Mouse (Mus musculus): ENCODE measurements around the gene Igsf21. TPM values are rescaled to one million over a fixed set of nuclear protein-coding genes. Genes with fewer than 3 reads are reported as not detected.

The Igsf21 gene
- polyA plus RNA-seq, 1 experiment from 2014 or later, result 12.7 TPM

GRCm38 (mm10) chr4:140084521-140085011, 162.0 kb downstream of the Igsf21 start:
- 73% methylated on average over 11 of the region's 11 CpGs for WGBS
- no peak overlapping the region for H3K4me2 ChIP-seq (ENCODE audit: low read depth, low read length, severe bottlenecking)
- H3K36me3 ChIP-seq (ENCODE audit: control insufficient read depth, insufficient read depth, low read length), result no peaks in the 10 kb centered on the region
- no peak overlapping the region for H3K27ac ChIP-seq (ENCODE audit: low read depth, low read length)
- no peaks in the 10 kb centered on the region for H3K9me3 ChIP-seq (ENCODE audit: control insufficient read depth, low read length)
- ATAC-seq (replicated peaks; ENCODE audit: low FRiP score) (no peak), DNase-seq (ENCODE audit: low spot score) (no peak)
- H3K27me3 ChIP-seq (ENCODE audit: control insufficient read depth, insufficient read depth, low read length), result no peaks in the 10 kb centered on the region
- no peaks in the 10 kb centered on the region for H3K4me1 ChIP-seq (replicated peaks; ENCODE audit: control insufficient read depth, insufficient read depth, low read length)
- no peak overlapping the region for H3K9ac ChIP-seq (ENCODE audit: low read length)
- no peak overlapping the region for H3K4me3 ChIP-seq (ENCODE audit: low read depth, low read length)

GRCm38 (mm10) chr4:140084064-140084463, 162.5 kb downstream of the Igsf21 start:
- ATAC-seq (replicated peaks; ENCODE audit: low FRiP score) (no peak), DNase-seq (ENCODE audit: low spot score) (no peak)
- 83% methylated on average over 5 of the region's 5 CpGs for WGBS
- H3K27ac ChIP-seq (ENCODE audit: low read depth, low read length), result no peak overlapping the region
- H3K4me1 ChIP-seq (replicated peaks; ENCODE audit: control insufficient read depth, insufficient read depth, low read length), result no peaks in the 10 kb centered on the region
- H3K9me3 ChIP-seq (ENCODE audit: control insufficient read depth, low read length), result no peaks in the 10 kb centered on the region
- H3K9ac ChIP-seq (ENCODE audit: low read length), result no peak overlapping the region
- H3K4me3 ChIP-seq (ENCODE audit: low read depth, low read length), result no peak overlapping the region
- no peaks in the 10 kb centered on the region for H3K27me3 ChIP-seq (ENCODE audit: control insufficient read depth, insufficient read depth, low read length)
- no peaks in the 10 kb centered on the region for H3K36me3 ChIP-seq (ENCODE audit: control insufficient read depth, insufficient read depth, low read length)
- no peak overlapping the region for H3K4me2 ChIP-seq (ENCODE audit: low read depth, low read length, severe bottlenecking)

- H3K36me3 ChIP-seq (ENCODE audit: control insufficient read depth, insufficient read depth, low read length), result no peaks in the 10 kb centered on the region
Measured at GRCm38 (mm10) chr4:140078416-140078815, 168.2 kb downstream of the Igsf21 start.

GRCm38 (mm10) chr4:140077615-140078014, 169.0 kb downstream of the Igsf21 start:
- H3K9ac ChIP-seq (ENCODE audit: low read length), result no peak overlapping the region
- no peaks in the 10 kb centered on the region for H3K27me3 ChIP-seq (ENCODE audit: control insufficient read depth, insufficient read depth, low read length)
- no peak overlapping the region for H3K27ac ChIP-seq (ENCODE audit: low read depth, low read length)
- WGBS, result 84% methylated on average over 8 of the region's 8 CpGs
- H3K4me3 ChIP-seq (ENCODE audit: low read depth, low read length), result no peak overlapping the region
- no peak for DNase-seq (ENCODE audit: low spot score)
- H3K4me2 ChIP-seq (ENCODE audit: low read depth, low read length, severe bottlenecking), result no peak overlapping the region
- H3K4me1 ChIP-seq (replicated peaks; ENCODE audit: control insufficient read depth, insufficient read depth, low read length), result no peaks in the 10 kb centered on the region
- H3K9me3 ChIP-seq (ENCODE audit: control insufficient read depth, low read length), result no peaks in the 10 kb centered on the region
- no peaks in the 10 kb centered on the region for H3K36me3 ChIP-seq (ENCODE audit: control insufficient read depth, insufficient read depth, low read length)
- ATAC-seq (replicated peaks; ENCODE audit: low FRiP score), result no peak

More at GRCm38 (mm10) chr4:140078416-140078815, 168.2 kb downstream of the Igsf21 start:
- Histone ChIP-seq H3K9ac (ENCODE audit: low read length) (no peak overlapping the region), H3K4me3 (ENCODE audit: low read depth, low read length) (no peak overlapping the region), H3K9me3 (ENCODE audit: control insufficient read depth, low read length) (no peaks in the 10 kb centered on the region), H3K4me1 (replicated peaks; ENCODE audit: control insufficient read depth, insufficient read depth, low read length) (no peaks in the 10 kb centered on the region), H3K4me2 (ENCODE audit: low read depth, low read length, severe bottlenecking) (no peak overlapping the region), H3K27ac (ENCODE audit: low read depth, low read length) (no peak overlapping the region), H3K27me3 (ENCODE audit: control insufficient read depth, insufficient read depth, low read length) (no peaks in the 10 kb centered on the region)
- ATAC-seq (replicated peaks; ENCODE audit: low FRiP score), result no peak
- WGBS, result 86% methylated on average over 5 of the region's 5 CpGs
- no peak for DNase-seq (ENCODE audit: low spot score)

GRCm38 (mm10) chr4:140076852-140077563, 169.6 kb downstream of the Igsf21 start:
- H3K4me1 ChIP-seq (replicated peaks; ENCODE audit: control insufficient read depth, insufficient read depth, low read length), result no peaks in the 10 kb centered on the region
- no peak for ATAC-seq (replicated peaks; ENCODE audit: low FRiP score)
- no peak overlapping the region for H3K4me2 ChIP-seq (ENCODE audit: low read depth, low read length, severe bottlenecking)
- H3K27me3 ChIP-seq (ENCODE audit: control insufficient read depth, insufficient read depth, low read length), result no peaks in the 10 kb centered on the region
- H3K9ac ChIP-seq (ENCODE audit: low read length), result no peak overlapping the region
- H3K4me3 ChIP-seq (ENCODE audit: low read depth, low read length), result no peak overlapping the region
- H3K27ac ChIP-seq (ENCODE audit: low read depth, low read length), result no peak overlapping the region
- DNase-seq (ENCODE audit: low spot score), result no peak
- WGBS, result 68% methylated on average over 12 of the region's 12 CpGs
- no peaks in the 10 kb centered on the region for H3K9me3 ChIP-seq (ENCODE audit: control insufficient read depth, low read length)
- H3K36me3 ChIP-seq (ENCODE audit: control insufficient read depth, insufficient read depth, low read length), result no peaks in the 10 kb centered on the region

GRCm38 (mm10) chr4:140076428-140076827, 170.2 kb downstream of the Igsf21 start:
- Histone ChIP-seq H3K4me2 (ENCODE audit: low read depth, low read length, severe bottlenecking) (no peak overlapping the region), H3K36me3 (ENCODE audit: control insufficient read depth, insufficient read depth, low read length) (no peaks in the 10 kb centered on the region), H3K27ac (ENCODE audit: low read depth, low read length) (no peak overlapping the region), H3K27me3 (ENCODE audit: control insufficient read depth, insufficient read depth, low read length) (no peaks in the 10 kb centered on the region), H3K9me3 (ENCODE audit: control insufficient read depth, low read length) (no peaks in the 10 kb centered on the region), H3K9ac (ENCODE audit: low read length) (no peak overlapping the region), H3K4me1 (replicated peaks; ENCODE audit: control insufficient read depth, insufficient read depth, low read length) (no peaks in the 10 kb centered on the region), H3K4me3 (ENCODE audit: low read depth, low read length) (no peak overlapping the region)
- 81% methylated on average over 6 of the region's 6 CpGs for WGBS
- no peak for DNase-seq (ENCODE audit: low spot score)
- no peak for ATAC-seq (replicated peaks; ENCODE audit: low FRiP score)

GRCm38 (mm10) chr4:140071047-140071446, 175.5 kb downstream of the Igsf21 start:
- Histone ChIP-seq H3K27me3 (ENCODE audit: control insufficient read depth, insufficient read depth, low read length) (no peaks in the 10 kb centered on the region; the same call in 1 of the 2 replicates), H3K27ac (ENCODE audit: low read depth, low read length) (no peak overlapping the region), H3K4me2 (ENCODE audit: low read depth, low read length, severe bottlenecking) (no peak overlapping the region), H3K4me3 (ENCODE audit: low read depth, low read length) (no peak overlapping the region), H3K4me1 (replicated peaks; ENCODE audit: control insufficient read depth, insufficient read depth, low read length) (peaks cover 4% of the 10 kb centered on the region; the same call in 1 of the 2 replicates), H3K36me3 (ENCODE audit: control insufficient read depth, insufficient read depth, low read length) (no peaks in the 10 kb centered on the region), H3K9ac (ENCODE audit: low read length) (0 out of 2 replicates have a peak overlapping the region, but pooled peaks have one; percentile 12), H3K9me3 (ENCODE audit: control insufficient read depth, low read length) (peaks cover 4% of the 10 kb centered on the region; the same call in 1 of the 2 replicates)
- DNase-seq (ENCODE audit: low spot score), result no peak
- 18% methylated on average over 17 of the region's 17 CpGs for WGBS
- no peak for ATAC-seq (replicated peaks; ENCODE audit: low FRiP score)

GRCm38 (mm10) chr4:140070331-140070652, 176.3 kb downstream of the Igsf21 start:
- H3K4me1 ChIP-seq (replicated peaks; ENCODE audit: control insufficient read depth, insufficient read depth, low read length), result peaks cover 4% of the 10 kb centered on the region; the same call in 1 of the 2 replicates
- no peak overlapping the region; the same call in 1 of the 2 replicates for H3K27ac ChIP-seq (ENCODE audit: low read depth, low read length)
- DNase-seq (ENCODE audit: low spot score), result no peak
- WGBS, result 39% methylated on average over 10 of the region's 10 CpGs
- H3K9ac ChIP-seq (ENCODE audit: low read length), result no peak overlapping the region
- peaks cover 4% of the 10 kb centered on the region; the same call in 1 of the 2 replicates for H3K9me3 ChIP-seq (ENCODE audit: control insufficient read depth, low read length)
- no peaks in the 10 kb centered on the region for H3K36me3 ChIP-seq (ENCODE audit: control insufficient read depth, insufficient read depth, low read length)
- no peak overlapping the region for H3K4me3 ChIP-seq (ENCODE audit: low read depth, low read length)
- H3K27me3 ChIP-seq (ENCODE audit: control insufficient read depth, insufficient read depth, low read length), result no peaks in the 10 kb centered on the region; the same call in 1 of the 2 replicates
- no peak overlapping the region for H3K4me2 ChIP-seq (ENCODE audit: low read depth, low read length, severe bottlenecking)
- ATAC-seq (replicated peaks; ENCODE audit: low FRiP score), result no peak
